Mouse (Mus musculus): ENCODE results near the gene Poln. TPM values are rescaled to one million over a fixed set of nuclear protein-coding genes. Genes with fewer than 3 reads are reported as not detected.

The Poln gene
- polyA plus RNA-seq, 1 experiment from 2014 or later, result 1.0 TPM

DNA sequence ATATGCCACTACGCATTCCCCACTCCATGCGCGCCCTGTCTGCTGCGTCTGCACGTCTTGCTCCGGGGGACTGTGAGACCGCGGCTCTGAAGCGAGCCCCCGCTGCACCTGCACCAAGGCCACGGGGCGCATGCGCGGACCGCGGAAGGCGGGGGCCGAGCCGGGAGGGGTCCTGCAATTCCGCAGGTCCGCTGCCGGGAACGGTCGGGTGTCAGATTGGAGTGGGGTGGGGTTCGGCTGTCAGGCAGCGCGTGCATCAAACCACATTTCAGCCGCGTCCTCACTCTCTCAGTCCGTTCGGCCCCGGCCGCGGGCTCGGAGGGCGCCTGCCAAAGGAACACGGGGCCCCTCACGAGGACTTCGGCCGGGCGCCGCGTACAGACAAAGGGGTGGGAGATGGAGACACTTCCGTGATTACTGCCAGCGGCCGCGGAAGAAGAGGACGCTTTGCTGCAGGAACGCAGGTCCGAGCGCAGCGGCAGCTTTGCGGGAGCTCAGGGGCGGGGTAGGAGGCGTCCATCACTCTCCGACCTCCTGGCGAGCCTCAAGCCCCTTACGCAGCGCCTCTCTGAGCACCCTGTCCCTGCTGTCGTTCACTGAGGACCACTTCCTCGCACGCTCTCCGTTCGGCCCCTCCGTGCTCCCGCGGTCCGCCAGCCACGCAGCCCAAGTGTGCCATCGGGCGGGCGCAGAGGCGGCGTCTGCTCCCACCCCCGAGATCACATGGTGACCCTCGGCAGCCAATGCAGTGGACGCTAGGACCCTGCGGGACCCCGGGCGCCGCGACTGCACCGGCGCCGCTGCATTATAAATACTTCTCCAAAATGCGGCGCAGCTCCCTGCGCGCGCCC is 173.2 kb downstream of the Poln start, which contains the start of gene Nat8l:
Nat8l (plus strand) TSS at position 142 of the 851 bp plus-strand sequence.
- Histone ChIP-seq H3K27me3 (ENCODE audit: control insufficient read depth, insufficient read depth, low read depth, low read length) (peaks cover 56% of the 10 kb centered on the region), H3K9me3 (ENCODE audit: control insufficient read depth, low read length) (no peaks in the 10 kb centered on the region), H3K9ac (ENCODE audit: low read length) (peak within 1 kb of the TSS; percentile 56), H3K27ac (ENCODE audit: low read length) (no peak within 1 kb of the TSS), H3K4me1 (replicated peaks; ENCODE audit: control insufficient read depth, insufficient read depth, low read length) (peaks cover 15% of the 10 kb centered on the region), H3K4me3 (ENCODE audit: low read length) (peak within 1 kb of the TSS; percentile 68), H3K36me3 (ENCODE audit: control insufficient read depth, insufficient read depth, low read length) (no peaks in the 10 kb centered on the region), H3K4me2 (ENCODE audit: low read depth, low read length) (peak within 1 kb of the TSS; percentile 99)
- under 1% methylated on average over 87 of the region's 90 CpGs for WGBS
- peak; percentile 71 for ATAC-seq (ENCODE audit: low read depth)

DNA sequence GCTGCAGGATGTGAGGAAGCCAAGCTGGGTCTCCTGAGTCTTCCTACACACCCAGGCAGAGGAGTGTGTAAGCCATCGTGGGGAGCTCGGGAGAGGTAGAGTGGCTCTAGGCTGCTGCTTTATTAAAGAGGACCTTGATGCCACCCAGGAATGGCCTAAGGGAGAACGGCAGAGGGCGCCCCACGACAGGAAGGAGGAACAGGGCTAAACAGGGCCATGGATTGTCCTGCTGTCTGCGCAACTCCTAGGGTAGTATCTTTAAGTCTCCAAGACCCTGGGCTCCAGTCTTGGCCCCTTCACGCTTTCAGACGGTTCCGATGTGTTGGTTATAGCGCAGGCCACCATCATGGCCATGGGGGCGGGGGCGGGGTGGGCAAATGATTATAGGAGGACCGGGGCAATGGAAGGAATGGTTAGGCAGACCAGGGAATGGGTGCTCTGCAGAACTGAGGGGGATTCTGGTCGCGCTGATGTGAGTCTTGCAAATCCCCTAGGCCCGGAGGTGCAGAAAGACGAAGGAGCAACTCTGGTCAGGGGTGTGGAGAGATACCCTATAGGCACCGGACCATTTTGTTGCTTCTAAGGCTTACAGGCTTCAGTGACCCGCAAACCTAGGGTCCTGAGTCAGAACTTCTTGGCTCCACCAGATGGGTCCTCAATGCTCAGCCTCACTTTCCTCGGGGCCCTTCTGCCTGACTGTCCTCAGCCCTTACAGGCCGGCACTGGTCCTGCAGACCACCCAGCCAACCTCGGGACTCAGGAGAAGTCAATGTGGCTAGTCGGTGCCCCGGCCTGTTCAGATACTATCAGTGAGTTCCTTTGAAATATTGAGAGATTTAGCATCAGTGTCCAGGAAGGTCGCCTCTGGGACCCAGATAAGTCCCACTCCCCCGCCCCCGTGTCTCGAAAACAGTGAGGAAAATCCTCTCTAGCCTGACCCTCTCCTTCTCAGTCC is 174.3 kb downstream of the Poln start:
- WGBS, result 34% methylated on average over 28 of the region's 28 CpGs
- Histone ChIP-seq H3K27ac (ENCODE audit: low read length) (no peak overlapping the region), H3K36me3 (ENCODE audit: control insufficient read depth, insufficient read depth, low read length) (no peaks in the 10 kb centered on the region), H3K4me3 (ENCODE audit: low read length) (peak overlapping the region; percentile 68; the same call in 1 of the 2 replicates), H3K9me3 (ENCODE audit: control insufficient read depth, low read length) (no peaks in the 10 kb centered on the region), H3K4me1 (replicated peaks; ENCODE audit: control insufficient read depth, insufficient read depth, low read length) (peaks cover 15% of the 10 kb centered on the region), H3K4me2 (ENCODE audit: low read depth, low read length) (peak overlapping the region; percentile 99), H3K9ac (ENCODE audit: low read length) (no peak overlapping the region), H3K27me3 (ENCODE audit: control insufficient read depth, insufficient read depth, low read depth, low read length) (peaks cover 56% of the 10 kb centered on the region)
- ATAC-seq (ENCODE audit: low read depth), result no peak

DNA sequence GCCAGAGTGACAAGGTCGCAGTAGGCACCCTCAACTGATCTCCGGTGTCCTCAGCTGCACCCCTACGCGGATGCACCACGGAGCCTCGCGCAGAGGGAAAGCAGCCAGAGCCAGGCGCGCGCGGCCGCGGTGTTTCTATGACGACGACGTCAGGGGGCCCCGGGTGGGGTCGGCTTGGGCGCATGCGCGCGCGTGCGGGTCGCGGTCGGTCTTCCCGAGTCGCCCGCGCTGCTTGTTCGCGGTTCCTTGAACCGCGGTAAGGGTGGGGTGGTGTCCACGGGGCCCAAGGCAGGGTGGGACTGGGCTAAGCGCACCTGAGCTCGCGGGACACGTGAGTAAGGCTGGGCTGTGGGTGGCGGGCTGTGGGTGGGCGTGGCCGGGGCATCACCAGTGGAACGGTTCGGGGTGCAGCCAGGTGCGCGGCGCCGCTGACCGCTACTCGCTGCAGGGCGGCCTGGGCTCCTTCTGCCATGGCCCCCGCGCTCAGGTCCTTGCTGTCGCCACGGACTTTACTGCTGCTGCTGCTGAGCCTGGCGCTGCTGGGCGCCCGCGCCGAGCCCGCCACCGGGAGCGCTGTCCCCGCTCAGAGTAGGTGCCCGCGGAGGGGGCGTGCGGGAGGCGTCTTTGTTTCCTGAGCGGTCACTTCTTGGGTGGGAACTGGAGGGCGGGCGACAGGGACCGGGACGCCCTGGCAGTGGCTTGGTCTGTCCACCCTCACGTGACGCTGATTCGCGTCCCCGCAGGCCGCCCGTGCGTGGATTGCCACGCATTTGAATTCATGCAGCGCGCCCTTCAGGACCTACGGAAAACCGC is 185.7 kb downstream of the Poln start, which contains the start of gene Gm1673:
Gm1673 (plus strand) TSS at position 125 of the 813 bp plus-strand sequence.
- Histone ChIP-seq H3K27ac (ENCODE audit: low read length) (no peak within 1 kb of the TSS), H3K9me3 (ENCODE audit: control insufficient read depth, low read length) (no peaks in the 10 kb centered on the region), H3K4me2 (ENCODE audit: low read depth, low read length) (peak within 1 kb of the TSS; percentile 90), H3K4me1 (replicated peaks; ENCODE audit: control insufficient read depth, insufficient read depth, low read length) (peaks cover 9% of the 10 kb centered on the region; the same call in 1 of the 2 replicates), H3K36me3 (ENCODE audit: control insufficient read depth, insufficient read depth, low read length) (no peaks in the 10 kb centered on the region), H3K4me3 (ENCODE audit: low read length) (peak within 1 kb of the TSS; percentile 81), H3K9ac (ENCODE audit: low read length) (peak within 1 kb of the TSS; percentile 73), H3K27me3 (ENCODE audit: control insufficient read depth, insufficient read depth, low read depth, low read length) (no peaks in the 10 kb centered on the region)
- ATAC-seq (ENCODE audit: low read depth), result peak; percentile 92
- under 1% methylated on average over 83 of the region's 88 CpGs for WGBS

GRCm38 (mm10) chr5:33982731-33983259 is 186.5 kb downstream of the Poln start:
- Histone ChIP-seq H3K27me3 (ENCODE audit: control insufficient read depth, insufficient read depth, low read depth, low read length) (no peaks in the 10 kb centered on the region), H3K4me2 (ENCODE audit: low read depth, low read length) (peak overlapping the region; percentile 90), H3K36me3 (ENCODE audit: control insufficient read depth, insufficient read depth, low read length) (no peaks in the 10 kb centered on the region), H3K9me3 (ENCODE audit: control insufficient read depth, low read length) (no peaks in the 10 kb centered on the region), H3K4me3 (ENCODE audit: low read length) (peak overlapping the region; percentile 81), H3K9ac (ENCODE audit: low read length) (peak overlapping the region; percentile 73), H3K27ac (ENCODE audit: low read length) (no peak overlapping the region), H3K4me1 (replicated peaks; ENCODE audit: control insufficient read depth, insufficient read depth, low read length) (peaks cover 9% of the 10 kb centered on the region; the same call in 1 of the 2 replicates)
- WGBS, result 3% methylated on average over 24 of the region's 26 CpGs
- peak; percentile 39 for ATAC-seq (ENCODE audit: low read depth)

GRCm38 (mm10) chr5:33976267-33976666 is 193.0 kb downstream of the Poln start:
- ATAC-seq (ENCODE audit: low read depth), result no peak
- Histone ChIP-seq H3K27ac (ENCODE audit: low read length) (no peak overlapping the region), H3K4me2 (ENCODE audit: low read depth, low read length) (no peak overlapping the region), H3K9ac (ENCODE audit: low read length) (no peak overlapping the region), H3K4me1 (replicated peaks; ENCODE audit: control insufficient read depth, insufficient read depth, low read length) (no peaks in the 10 kb centered on the region), H3K4me3 (ENCODE audit: low read length) (no peak overlapping the region), H3K9me3 (ENCODE audit: control insufficient read depth, low read length) (no peaks in the 10 kb centered on the region), H3K36me3 (ENCODE audit: control insufficient read depth, insufficient read depth, low read length) (no peaks in the 10 kb centered on the region), H3K27me3 (ENCODE audit: control insufficient read depth, insufficient read depth, low read depth, low read length) (no peaks in the 10 kb centered on the region)
- WGBS, result 42% methylated on average over 3 of the region's 3 CpGs

DNA sequence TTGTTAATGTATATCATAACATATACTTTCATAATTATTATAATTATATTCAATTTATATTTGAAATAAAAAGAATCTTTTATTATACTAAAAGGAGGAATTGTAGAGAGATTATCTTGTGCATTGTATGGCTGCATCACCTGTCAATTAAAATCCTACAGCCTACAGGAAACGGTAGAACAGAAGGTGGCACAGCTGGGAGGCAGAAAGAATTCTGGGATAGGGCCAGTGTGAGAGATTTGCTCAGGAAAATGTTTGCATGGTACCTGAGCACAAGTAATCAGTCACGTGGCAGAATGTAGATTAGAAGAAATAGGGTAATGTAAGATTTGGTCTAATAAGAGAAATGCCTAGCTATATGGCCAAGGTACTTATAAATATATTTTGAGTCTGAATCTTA is 194.5 kb downstream of the Poln start:
- ATAC-seq (ENCODE audit: low read depth), result no peak
- Histone ChIP-seq H3K4me2 (ENCODE audit: low read depth, low read length) (no peak overlapping the region), H3K4me1 (replicated peaks; ENCODE audit: control insufficient read depth, insufficient read depth, low read length) (no peaks in the 10 kb centered on the region), H3K9ac (ENCODE audit: low read length) (no peak overlapping the region), H3K4me3 (ENCODE audit: low read length) (no peak overlapping the region), H3K36me3 (ENCODE audit: control insufficient read depth, insufficient read depth, low read length) (no peaks in the 10 kb centered on the region), H3K27ac (ENCODE audit: low read length) (no peak overlapping the region), H3K27me3 (ENCODE audit: control insufficient read depth, insufficient read depth, low read depth, low read length) (no peaks in the 10 kb centered on the region), H3K9me3 (ENCODE audit: control insufficient read depth, low read length) (no peaks in the 10 kb centered on the region)
- WGBS, result 60% methylated on average over 2 of the region's 2 CpGs

GRCm38 (mm10) chr5:33959382-33959781 is 209.9 kb downstream of the Poln start:
- Histone ChIP-seq H3K9ac (ENCODE audit: low read length) (no peak overlapping the region), H3K4me2 (ENCODE audit: low read depth, low read length) (no peak overlapping the region), H3K4me1 (replicated peaks; ENCODE audit: control insufficient read depth, insufficient read depth, low read length) (no peaks in the 10 kb centered on the region), H3K36me3 (ENCODE audit: control insufficient read depth, insufficient read depth, low read length) (no peaks in the 10 kb centered on the region), H3K27ac (ENCODE audit: low read length) (no peak overlapping the region), H3K4me3 (ENCODE audit: low read length) (no peak overlapping the region), H3K9me3 (ENCODE audit: control insufficient read depth, low read length) (peaks cover 6% of the 10 kb centered on the region; the same call in 1 of the 2 replicates), H3K27me3 (ENCODE audit: control insufficient read depth, insufficient read depth, low read depth, low read length) (no peaks in the 10 kb centered on the region)
- WGBS, result 70% methylated on average over 4 of the region's 4 CpGs
- no peak for ATAC-seq (ENCODE audit: low read depth)

Measured in lung, embryonic 16.5 days (tissue).